Mouse (Mus musculus): ENCODE results near the gene Gmpr2. TPM values are rescaled to one million over a fixed set of nuclear protein-coding genes. Genes with fewer than 3 reads are reported as not detected.

Gene Gmpr2
- total and polyA plus RNA-seq, 2 experiments from 2014 or later: 19.9 to 40.9 TPM

DNA sequence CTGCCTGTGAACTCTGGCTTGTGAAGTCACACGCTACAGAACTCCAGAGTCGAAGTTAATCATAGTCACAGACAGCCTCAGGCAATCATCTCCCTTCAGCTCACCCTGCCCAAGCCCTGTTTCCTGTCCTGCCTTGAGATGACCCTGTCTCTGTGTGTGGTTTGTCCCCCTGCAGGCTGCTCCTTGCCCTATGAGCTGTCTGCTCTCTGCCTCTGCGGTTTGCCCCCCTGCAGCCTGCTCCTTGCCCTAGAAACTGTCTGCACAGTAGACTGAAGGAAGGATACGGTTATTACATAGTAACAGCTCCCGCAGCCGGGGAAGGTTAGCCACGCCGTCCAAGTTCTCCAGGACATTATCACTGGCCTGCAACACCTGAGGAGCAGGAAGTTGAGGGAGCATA is 45.1 kb downstream of the Gmpr2 start:
- H3K9ac ChIP-seq: no peak overlapping the region
- H3K4me3 ChIP-seq (ENCODE audit: low read depth, low read length): no peak overlapping the region
- peaks cover 31% of the 10 kb centered on the region for H3K36me3 ChIP-seq (ENCODE audit: insufficient read depth)
- ATAC-seq: no peak
- no peak overlapping the region for H3K27ac ChIP-seq (ENCODE audit: low read depth, low read length)
- TF ChIP-seq CTCF (IDR thresholded peaks at IDR 0.05; ENCODE audit: low read depth): no peak
- no peak for DNase-seq
- H3K4me2 ChIP-seq (ENCODE audit: low read depth): no peak overlapping the region
- H3K4me1 ChIP-seq (ENCODE audit: insufficient read depth): no peaks in the 10 kb centered on the region
- H3K9me3 ChIP-seq (ENCODE audit: low read length): no peaks in the 10 kb centered on the region
- H3K27me3 ChIP-seq (ENCODE audit: insufficient read depth, low read length): peaks cover 6% of the 10 kb centered on the region; the same call in 1 of the 2 replicates
- WGBS: 92% methylated on average over 8 of the region's 8 CpGs

DNA sequence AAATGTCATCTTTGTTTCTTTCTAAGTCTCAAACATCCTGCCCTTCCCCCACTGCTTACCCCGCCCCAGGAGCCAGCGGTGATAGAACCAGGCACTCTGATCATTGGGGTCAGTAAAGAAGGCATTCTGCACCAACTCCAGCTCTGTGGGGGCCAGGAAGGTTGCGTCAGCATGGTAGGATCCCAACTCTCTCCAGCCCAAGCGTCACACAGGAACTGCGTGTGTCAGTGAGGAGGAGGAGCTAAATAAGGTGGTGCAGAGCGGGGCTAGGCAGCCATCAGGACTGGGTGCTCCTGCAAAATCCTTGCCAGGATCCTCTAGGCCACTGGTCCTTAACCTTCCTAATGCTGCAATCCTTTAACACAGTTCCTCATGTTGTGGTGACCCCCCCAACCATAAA is 48.0 kb downstream of the Gmpr2 start:
- H3K4me1 ChIP-seq (ENCODE audit: insufficient read depth): no peaks in the 10 kb centered on the region
- ATAC-seq: no peak
- 91% methylated on average over 6 of the region's 6 CpGs for WGBS

DNA sequence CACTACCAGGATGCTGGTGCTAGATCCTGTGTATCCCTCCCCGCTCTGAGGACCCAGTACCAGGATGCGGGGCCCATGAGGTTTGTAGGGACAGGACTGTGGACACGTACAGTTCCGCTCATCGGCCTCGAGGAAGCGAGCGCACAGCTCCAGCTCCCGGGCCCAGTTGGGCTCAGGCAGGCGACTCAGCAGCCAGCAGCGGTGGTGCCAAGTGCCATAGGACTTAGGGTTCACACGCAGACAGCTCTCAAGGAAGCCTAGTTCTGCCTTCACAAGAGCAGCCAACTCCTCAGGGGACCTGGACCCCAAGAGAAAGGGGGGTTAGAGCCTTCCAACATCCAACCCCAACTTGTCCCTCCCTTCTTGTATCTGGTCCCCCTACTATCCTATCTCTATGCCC is 48.9 kb downstream of the Gmpr2 start:
- ATAC-seq (no peak), DNase-seq (no peak)
- no peak overlapping the region for H3K4me3 ChIP-seq (ENCODE audit: low read depth, low read length)
- 87% methylated on average over 12 of the region's 12 CpGs for WGBS
- TF ChIP-seq CTCF (IDR thresholded peaks at IDR 0.05; ENCODE audit: low read depth): no peak
- no peaks in the 10 kb centered on the region for H3K27me3 ChIP-seq (ENCODE audit: insufficient read depth, low read length)
- peaks cover 31% of the 10 kb centered on the region for H3K36me3 ChIP-seq (ENCODE audit: insufficient read depth)
- H3K9me3 ChIP-seq (ENCODE audit: low read length): no peaks in the 10 kb centered on the region
- no peaks in the 10 kb centered on the region for H3K4me1 ChIP-seq (ENCODE audit: insufficient read depth)
- no peak overlapping the region for H3K27ac ChIP-seq (ENCODE audit: low read depth, low read length)
- H3K9ac ChIP-seq: no peak overlapping the region
- no peak overlapping the region for H3K4me2 ChIP-seq (ENCODE audit: low read depth)

More for the DNA sequence above, 48.0 kb downstream of the Gmpr2 start:
- no peak for DNase-seq
- TF ChIP-seq CTCF (IDR thresholded peaks at IDR 0.05; ENCODE audit: low read depth): no peak
- Histone ChIP-seq H3K27ac (ENCODE audit: low read depth, low read length) (no peak overlapping the region), H3K4me2 (ENCODE audit: low read depth) (no peak overlapping the region), H3K9me3 (ENCODE audit: low read length) (no peaks in the 10 kb centered on the region), H3K4me3 (ENCODE audit: low read depth, low read length) (no peak overlapping the region), H3K27me3 (ENCODE audit: insufficient read depth, low read length) (no peaks in the 10 kb centered on the region), H3K36me3 (ENCODE audit: insufficient read depth) (peaks cover 31% of the 10 kb centered on the region), H3K9ac (no peak overlapping the region)

DNA sequence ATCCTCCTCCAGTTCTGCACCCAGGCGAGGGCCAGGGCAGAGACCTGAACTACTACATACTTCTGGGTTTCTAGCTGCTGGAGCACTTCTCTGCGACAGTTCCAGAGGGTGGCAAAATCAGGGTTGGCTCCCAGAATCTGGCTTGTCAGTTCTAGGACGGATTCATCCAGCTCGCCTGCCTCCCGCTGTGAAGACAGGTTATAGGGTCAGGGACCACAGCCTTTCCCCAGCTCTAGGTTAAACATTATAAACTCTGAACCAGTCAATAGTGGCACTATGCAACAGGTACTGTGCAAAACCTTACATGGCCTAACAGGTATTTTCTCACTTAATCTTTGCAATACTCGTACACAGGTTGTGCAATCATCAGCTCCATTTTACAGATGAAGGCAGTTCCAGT is 49.3 kb downstream of the Gmpr2 start:
- ATAC-seq (no peak), DNase-seq (no peak)
- H3K36me3 ChIP-seq (ENCODE audit: insufficient read depth): peaks cover 29% of the 10 kb centered on the region
- no peaks in the 10 kb centered on the region for H3K4me1 ChIP-seq (ENCODE audit: insufficient read depth)
- H3K27ac ChIP-seq (ENCODE audit: low read depth, low read length): peak overlapping the region; percentile 79; the same call in 1 of the 2 replicates
- no peaks in the 10 kb centered on the region for H3K9me3 ChIP-seq (ENCODE audit: low read length)
- peak overlapping the region; percentile 78 for H3K4me2 ChIP-seq (ENCODE audit: low read depth)
- no peaks in the 10 kb centered on the region for H3K27me3 ChIP-seq (ENCODE audit: insufficient read depth, low read length)
- 82% methylated on average over 6 of the region's 6 CpGs for WGBS
- peak overlapping the region; percentile 76 for H3K9ac ChIP-seq
- H3K4me3 ChIP-seq (ENCODE audit: low read depth, low read length): peak overlapping the region; percentile 57
- no peak for TF ChIP-seq CTCF (IDR thresholded peaks at IDR 0.05; ENCODE audit: low read depth)

DNA sequence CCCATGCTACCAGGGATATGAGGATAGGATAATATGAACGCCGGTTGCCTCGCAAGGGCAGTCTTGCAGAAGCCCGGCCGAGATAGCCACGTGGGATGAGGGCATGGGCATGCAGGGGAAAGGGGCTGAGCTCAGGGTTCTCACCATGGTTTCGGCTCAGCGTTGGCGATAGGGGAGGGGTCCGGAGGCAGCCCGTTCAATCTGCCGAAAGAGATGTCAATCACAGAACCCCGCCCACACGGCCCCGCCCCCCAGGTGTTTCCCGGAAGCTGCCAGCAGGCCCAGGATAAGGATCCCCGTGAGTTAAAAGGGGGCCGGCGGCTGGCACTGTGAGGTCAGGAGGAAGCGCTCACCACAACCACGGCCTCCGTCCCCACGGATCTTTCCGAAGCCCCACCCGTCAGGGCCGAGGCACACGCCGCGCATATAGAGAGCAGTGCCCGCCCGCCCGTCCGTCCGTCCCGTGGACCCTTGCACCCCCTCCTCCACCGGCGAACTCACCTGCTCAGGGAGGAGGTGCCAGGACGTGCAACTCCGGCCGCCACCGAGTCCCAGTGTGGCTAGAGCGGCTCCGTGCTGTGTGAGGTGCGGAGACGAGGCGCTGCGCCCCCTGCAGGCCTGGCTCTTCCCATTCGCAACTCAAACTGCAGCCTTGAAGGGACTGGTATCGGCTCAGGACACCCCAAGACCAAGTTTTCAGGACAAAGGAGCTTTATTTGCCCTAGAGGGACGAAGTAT is 50.1 kb downstream of the Gmpr2 start, which contains the start of gene Rabggta:
Gene Rabggta (minus strand): TSS at position 564 of the 738 bp plus-strand sequence.
- peak within 1 kb of the TSS; percentile 57 for H3K4me3 ChIP-seq (ENCODE audit: low read depth, low read length)
- peak within 1 kb of the TSS; percentile 78 for H3K4me2 ChIP-seq (ENCODE audit: low read depth)
- under 1% methylated on average over 50 of the region's 50 CpGs for WGBS
- no peaks in the 10 kb centered on the region for H3K4me1 ChIP-seq (ENCODE audit: insufficient read depth)
- H3K27me3 ChIP-seq (ENCODE audit: insufficient read depth, low read length): no peaks in the 10 kb centered on the region
- peak within 1 kb of the TSS; percentile 79 for H3K27ac ChIP-seq (ENCODE audit: low read depth, low read length)
- peak; percentile 98 for TF ChIP-seq CTCF (IDR thresholded peaks at IDR 0.05; ENCODE audit: low read depth)
- H3K9me3 ChIP-seq (ENCODE audit: low read length): no peaks in the 10 kb centered on the region
- DNase-seq (peak; percentile 95), ATAC-seq (peak; percentile 97)
- peaks cover 22% of the 10 kb centered on the region for H3K36me3 ChIP-seq (ENCODE audit: insufficient read depth)
- peak within 1 kb of the TSS; percentile 76 for H3K9ac ChIP-seq

DNA sequence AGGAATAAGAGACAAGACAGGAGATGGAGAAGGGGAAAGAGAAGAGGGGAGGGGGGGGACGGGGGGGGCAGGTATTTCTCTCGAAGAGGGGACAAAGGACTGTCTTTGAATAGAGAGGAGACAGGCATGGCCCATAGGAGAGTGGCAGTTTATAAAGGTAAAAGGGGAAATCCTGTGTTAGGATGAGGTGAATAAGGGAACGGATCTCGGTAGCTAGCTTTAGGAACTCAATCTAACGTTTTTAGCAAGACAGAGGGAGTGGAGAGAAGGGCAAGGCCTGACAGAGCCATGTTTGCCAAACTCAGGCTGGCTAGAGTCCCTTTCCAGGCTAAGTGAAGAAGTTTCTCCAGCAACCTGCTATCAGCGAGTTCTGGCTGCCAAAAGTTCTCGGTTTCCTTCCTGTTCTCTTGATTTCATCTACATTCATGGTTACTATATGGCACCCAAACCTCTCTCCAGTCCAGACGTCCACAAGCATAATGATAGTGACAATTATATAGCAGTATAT is 50.8 kb downstream of the Gmpr2 start:
- DNase-seq (no peak), ATAC-seq (peak; percentile 5)
- Histone ChIP-seq H3K4me1 (ENCODE audit: insufficient read depth) (no peaks in the 10 kb centered on the region), H3K9me3 (ENCODE audit: low read length) (no peaks in the 10 kb centered on the region), H3K4me3 (ENCODE audit: low read depth, low read length) (peak overlapping the region; percentile 57), H3K36me3 (ENCODE audit: insufficient read depth) (peaks cover 16% of the 10 kb centered on the region), H3K4me2 (ENCODE audit: low read depth) (peak overlapping the region; percentile 78), H3K27ac (ENCODE audit: low read depth, low read length) (peak overlapping the region; percentile 79; the same call in 1 of the 2 replicates), H3K27me3 (ENCODE audit: insufficient read depth, low read length) (no peaks in the 10 kb centered on the region), H3K9ac (peak overlapping the region; percentile 76; the same call in 1 of the 2 replicates)
- WGBS: 41% methylated on average over 8 of the region's 8 CpGs
- TF ChIP-seq CTCF (IDR thresholded peaks at IDR 0.05; ENCODE audit: low read depth): no peak

DNA sequence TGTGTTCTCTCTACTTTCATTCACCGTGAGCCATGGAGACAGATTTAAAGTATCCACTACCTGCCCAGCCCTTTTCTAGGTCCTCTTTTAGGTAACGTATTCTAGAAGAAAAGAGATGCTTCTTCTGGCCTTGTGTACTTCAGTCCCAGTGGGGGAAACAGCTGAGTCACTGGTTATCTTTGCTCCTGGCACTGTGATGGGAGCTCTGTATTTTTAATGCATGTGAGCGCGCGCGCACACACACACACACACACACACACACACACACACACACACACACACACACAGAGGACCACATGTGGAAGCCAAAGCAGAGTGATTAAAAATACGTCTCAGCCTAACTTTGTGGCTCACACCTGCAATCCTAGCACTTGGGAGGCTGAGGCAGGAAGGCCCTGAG is 51.7 kb downstream of the Gmpr2 start:
- ATAC-seq (no peak), DNase-seq (no peak)
- Histone ChIP-seq H3K27ac (ENCODE audit: low read depth, low read length) (no peak overlapping the region), H3K27me3 (ENCODE audit: insufficient read depth, low read length) (no peaks in the 10 kb centered on the region), H3K4me3 (ENCODE audit: low read depth, low read length) (no peak overlapping the region), H3K4me1 (ENCODE audit: insufficient read depth) (no peaks in the 10 kb centered on the region), H3K9me3 (ENCODE audit: low read length) (no peaks in the 10 kb centered on the region), H3K36me3 (ENCODE audit: insufficient read depth) (peaks cover 10% of the 10 kb centered on the region), H3K9ac (no peak overlapping the region), H3K4me2 (ENCODE audit: low read depth) (no peak overlapping the region)
- TF ChIP-seq CTCF (IDR thresholded peaks at IDR 0.05; ENCODE audit: low read depth): no peak
- WGBS: 94% methylated on average over 7 of the region's 7 CpGs

Data from forebrain, postnatal 0 days (tissue).